Mouse (Mus musculus): Measurements from ENCODE around the gene Sipa1l2. TPM values are rescaled to one million over a fixed set of nuclear protein-coding genes. Genes with fewer than 3 reads are reported as not detected.
"Not testable (repeated sequence)": the region's sequence is repeated elsewhere in the genome, so short reads cannot be mapped to it uniquely, and the experiment has no call there.

Sipa1l2 gene
- polyA plus RNA-seq, 1 experiment, result 6.5 TPM

- Histone ChIP-seq H3K4me3 (ENCODE audit: insufficient read depth, poor library complexity, severe bottlenecking) (no peak overlapping the region), H3K79me3 (ENCODE audit: low read depth) (no peaks in the 10 kb centered on the region), H3K79me2 (ENCODE audit: control insufficient read depth, insufficient read depth) (no peaks in the 10 kb centered on the region), H3K27me3 (ENCODE audit: control insufficient read depth, insufficient read depth, insufficient read length) (no peaks in the 10 kb centered on the region), H3ac (ENCODE audit: control insufficient read depth, insufficient read length, low read depth) (no peak overlapping the region), H3K36me3 (ENCODE audit: control insufficient read depth, insufficient read depth) (no peaks in the 10 kb centered on the region)
- no peak for TF ChIP-seq CTCF (IDR thresholded peaks at IDR 0.05; ENCODE audit: control insufficient read depth, insufficient read depth, insufficient read length)
- TF ChIP-seq MAX (IDR thresholded peaks at IDR 0.05), result no peak
- no peak for TF ChIP-seq USF1 (IDR thresholded peaks at IDR 0.05; ENCODE audit: low read depth)
- no peak for TF ChIP-seq MYOD1 (IDR thresholded peaks at IDR 0.05; ENCODE audit: control insufficient read depth, insufficient read length, low read depth)
- TF ChIP-seq CEBPB (IDR thresholded peaks at IDR 0.05; ENCODE audit: low read depth), result no peak
- no peak for TF ChIP-seq FOSL1 (IDR thresholded peaks at IDR 0.05; ENCODE audit: insufficient read depth, low read length, poor library complexity, severe bottlenecking)
- TF ChIP-seq MYOG (IDR thresholded peaks at IDR 0.05; ENCODE audit: control insufficient read depth, extremely low read depth, insufficient read length), result no peak
These were observed 48.5 kb downstream of the Sipa1l2 start for GRCm38 (mm10) chr8:125521087-125521486.

- not testable (repeated sequence) for H3K27me3 ChIP-seq (ENCODE audit: control insufficient read depth, insufficient read depth, insufficient read length); H3K36me3 ChIP-seq (ENCODE audit: control insufficient read depth, insufficient read depth); H3K79me2 ChIP-seq (ENCODE audit: control insufficient read depth, insufficient read depth); H3ac ChIP-seq (ENCODE audit: control insufficient read depth, insufficient read length, low read depth); H3K79me3 ChIP-seq (ENCODE audit: low read depth); H3K4me3 ChIP-seq (ENCODE audit: insufficient read depth, poor library complexity, severe bottlenecking)
These were observed 49.3 kb downstream of the Sipa1l2 start for GRCm38 (mm10) chr8:125520308-125520707.

GRCm38 (mm10) chr8:125518951-125519350 lies 50.7 kb downstream of the Sipa1l2 start:
- no peaks in the 10 kb centered on the region for H3K79me3 ChIP-seq (ENCODE audit: low read depth)
- no peaks in the 10 kb centered on the region for H3K27me3 ChIP-seq (ENCODE audit: control insufficient read depth, insufficient read depth, insufficient read length)
- no peaks in the 10 kb centered on the region for H3K36me3 ChIP-seq (ENCODE audit: control insufficient read depth, insufficient read depth)
- H3K79me2 ChIP-seq (ENCODE audit: control insufficient read depth, insufficient read depth), result no peaks in the 10 kb centered on the region
- TF ChIP-seq MYOG (IDR thresholded peaks at IDR 0.05; ENCODE audit: control insufficient read depth, extremely low read depth, insufficient read length), result no peak
- no peak for TF ChIP-seq USF1 (IDR thresholded peaks at IDR 0.05; ENCODE audit: low read depth)
- TF ChIP-seq MYOD1 (IDR thresholded peaks at IDR 0.05; ENCODE audit: control insufficient read depth, insufficient read length, low read depth), result no peak
- no peak for TF ChIP-seq CTCF (IDR thresholded peaks at IDR 0.05; ENCODE audit: control insufficient read depth, insufficient read depth, insufficient read length)
- no peak for TF ChIP-seq CEBPB (IDR thresholded peaks at IDR 0.05; ENCODE audit: low read depth)
- TF ChIP-seq MAX (IDR thresholded peaks at IDR 0.05), result no peak
- no peak overlapping the region for H3K4me3 ChIP-seq (ENCODE audit: insufficient read depth, poor library complexity, severe bottlenecking)
- H3ac ChIP-seq (ENCODE audit: control insufficient read depth, insufficient read length, low read depth), result no peak overlapping the region

- Histone ChIP-seq H3K36me3 (ENCODE audit: control insufficient read depth, insufficient read depth) (no peaks in the 10 kb centered on the region), H3ac (ENCODE audit: control insufficient read depth, insufficient read length, low read depth) (no peak overlapping the region), H3K79me2 (ENCODE audit: control insufficient read depth, insufficient read depth) (no peaks in the 10 kb centered on the region), H3K4me3 (ENCODE audit: insufficient read depth, poor library complexity, severe bottlenecking) (no peak overlapping the region), H3K79me3 (ENCODE audit: low read depth) (no peaks in the 10 kb centered on the region), H3K27me3 (ENCODE audit: control insufficient read depth, insufficient read depth, insufficient read length) (no peaks in the 10 kb centered on the region)
- TF ChIP-seq CEBPB (IDR thresholded peaks at IDR 0.05; ENCODE audit: low read depth) (no peak), USF1 (IDR thresholded peaks at IDR 0.05; ENCODE audit: low read depth) (no peak)
These were observed 51.3 kb downstream of the Sipa1l2 start for GRCm38 (mm10) chr8:125518301-125518700.

- Histone ChIP-seq H3ac (ENCODE audit: control insufficient read depth, insufficient read length, low read depth) (no peak overlapping the region), H3K27me3 (ENCODE audit: control insufficient read depth, insufficient read depth, insufficient read length) (no peaks in the 10 kb centered on the region), H3K79me3 (ENCODE audit: low read depth) (no peaks in the 10 kb centered on the region), H3K79me2 (ENCODE audit: control insufficient read depth, insufficient read depth) (no peaks in the 10 kb centered on the region), H3K4me3 (ENCODE audit: insufficient read depth, poor library complexity, severe bottlenecking) (no peak overlapping the region), H3K36me3 (ENCODE audit: control insufficient read depth, insufficient read depth) (no peaks in the 10 kb centered on the region)
- TF ChIP-seq MYOG (IDR thresholded peaks at IDR 0.05; ENCODE audit: control insufficient read depth, extremely low read depth, insufficient read length), result no peak
- no peak for TF ChIP-seq CTCF (IDR thresholded peaks at IDR 0.05; ENCODE audit: control insufficient read depth, insufficient read depth, insufficient read length)
- no peak for TF ChIP-seq CEBPB (IDR thresholded peaks at IDR 0.05; ENCODE audit: low read depth)
- TF ChIP-seq MYOD1 (IDR thresholded peaks at IDR 0.05; ENCODE audit: control insufficient read depth, insufficient read length, low read depth), result no peak
- no peak for TF ChIP-seq USF1 (IDR thresholded peaks at IDR 0.05; ENCODE audit: low read depth)
- TF ChIP-seq MAX (IDR thresholded peaks at IDR 0.05), result no peak
- no peak for TF ChIP-seq FOSL1 (IDR thresholded peaks at IDR 0.05; ENCODE audit: insufficient read depth, low read length, poor library complexity, severe bottlenecking)
These were observed 52.2 kb downstream of the Sipa1l2 start for GRCm38 (mm10) chr8:125517397-125517796.

- Histone ChIP-seq H3K79me2 (ENCODE audit: control insufficient read depth, insufficient read depth) (no peaks in the 10 kb centered on the region), H3K27me3 (ENCODE audit: control insufficient read depth, insufficient read depth, insufficient read length) (no peaks in the 10 kb centered on the region), H3K79me3 (ENCODE audit: low read depth) (no peaks in the 10 kb centered on the region), H3ac (ENCODE audit: control insufficient read depth, insufficient read length, low read depth) (no peak overlapping the region), H3K36me3 (ENCODE audit: control insufficient read depth, insufficient read depth) (no peaks in the 10 kb centered on the region), H3K4me3 (ENCODE audit: insufficient read depth, poor library complexity, severe bottlenecking) (no peak overlapping the region)
- no peak for TF ChIP-seq USF1 (IDR thresholded peaks at IDR 0.05; ENCODE audit: low read depth)
These were observed 53.3 kb downstream of the Sipa1l2 start for GRCm38 (mm10) chr8:125516115-125516905.
